In genomic region chrX:12461657-12462056, GRCm38 (mm10) we compare ENCODE assay signal across 14 mouse cellular contexts.
"Had no signal": no experiment of that assay in that cellular context is flagged by ENCODE, and none has a peak within 500 bp of the region (broad histone marks: within the 10 kb centered on the region; RNA-seq: fewer than 3 reads in every experiment).

No protein-coding gene starts in this region.

- ATAC-seq: liver, postnatal 0 days; lung, postnatal 0 days; midbrain, embryonic 16.5 days had no signal

- DNase-seq: liver, embryonic 13.5 days; liver, postnatal 0 days; lung, adult 2 months; lung, postnatal 14 days; lung, postnatal 4 days; midbrain, embryonic 14.5 days; right cerebral cortex, postnatal 25 days; right cerebral cortex, postnatal 4 days; spleen, adult 18-20 months; thymus, adult 18-20 months; thymus, postnatal 14 days; thymus, postnatal 36 days had no signal
